Mouse (Mus musculus) monocyte, adult 5-6 weeks (primary cell): ENCODE measurements around the gene 2010315B03Rik. TPM values are rescaled to one million over a fixed set of nuclear protein-coding genes. Genes with fewer than 3 reads are reported as not detected.

Source experiments
- ATAC-seq: fragments of 153-309, 156-312 bp; replicated peaks from 2 replicates; pipeline ENCODE4 v1.8.0; 2017; ENCODE audit warnings: mild to moderate bottlenecking; ENCODE audit not compliant: low TSS enrichment, insufficient number of reproducible peaks, severe bottlenecking, poor library complexity, low FRiP score
- total RNA-seq: library from RNA; stranded (forward); fragments of 200-1000, 200-491, 200-594 nt; gene quantifications from 3 replicates; pipeline ENCODE4 v1.2.3, GENCODE M21; 2017

The 2010315B03Rik gene
- 33.1 to 47.2 TPM (median 40.9 TPM) in 3 replicates for total RNA-seq

DNA sequence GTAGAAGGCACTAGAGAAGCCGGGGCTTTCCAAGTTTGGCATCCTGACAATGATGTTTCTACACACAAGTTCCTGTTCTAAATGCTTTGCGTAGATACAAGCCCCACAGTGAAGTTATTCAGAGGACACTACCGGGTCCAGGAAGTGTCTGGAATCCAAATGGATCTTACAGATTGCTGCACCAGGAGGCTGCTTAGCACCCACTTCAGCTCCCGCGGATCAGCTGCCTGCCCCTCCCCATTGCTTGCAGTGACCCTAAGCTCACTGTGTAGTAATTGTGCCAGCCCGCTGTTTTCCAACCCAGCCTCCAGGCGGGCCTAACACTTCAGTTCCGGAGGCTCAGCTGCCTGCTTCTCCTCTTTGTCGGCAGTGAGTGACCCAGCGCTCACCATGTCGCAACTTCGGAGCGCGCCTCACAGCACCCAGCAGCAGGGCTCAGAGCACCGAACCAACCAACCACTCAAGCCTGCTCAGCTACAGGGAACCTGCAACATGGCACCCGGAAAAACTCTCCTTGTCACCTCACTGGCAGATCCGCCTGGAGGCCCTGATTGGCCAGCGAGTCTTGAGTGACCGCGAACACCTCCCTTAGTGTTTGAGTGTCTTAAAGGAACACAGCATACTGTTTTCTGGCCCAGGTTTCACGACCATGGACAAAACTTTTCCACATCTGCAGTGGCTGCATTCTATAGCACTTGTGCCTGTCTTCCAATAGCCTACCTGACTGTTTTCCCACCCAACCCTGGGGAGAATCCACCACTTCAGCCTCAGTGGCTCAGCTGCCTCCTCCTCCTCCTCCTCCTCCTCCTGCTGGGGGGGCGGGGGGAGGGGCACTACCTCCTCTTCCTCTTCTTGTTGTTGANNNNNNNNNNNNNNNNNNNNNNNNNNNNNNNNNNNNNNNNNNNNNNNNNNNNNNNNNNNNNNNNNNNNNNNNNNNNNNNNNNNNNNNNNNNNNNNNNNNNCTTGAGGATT, at the start of gene 2010315B03Rik:
Gene 2010315B03Rik, minus strand, starts transcription at position 526 of the 972 bp plus-strand sequence.
- peak; percentile 100 for ATAC-seq

DNA sequence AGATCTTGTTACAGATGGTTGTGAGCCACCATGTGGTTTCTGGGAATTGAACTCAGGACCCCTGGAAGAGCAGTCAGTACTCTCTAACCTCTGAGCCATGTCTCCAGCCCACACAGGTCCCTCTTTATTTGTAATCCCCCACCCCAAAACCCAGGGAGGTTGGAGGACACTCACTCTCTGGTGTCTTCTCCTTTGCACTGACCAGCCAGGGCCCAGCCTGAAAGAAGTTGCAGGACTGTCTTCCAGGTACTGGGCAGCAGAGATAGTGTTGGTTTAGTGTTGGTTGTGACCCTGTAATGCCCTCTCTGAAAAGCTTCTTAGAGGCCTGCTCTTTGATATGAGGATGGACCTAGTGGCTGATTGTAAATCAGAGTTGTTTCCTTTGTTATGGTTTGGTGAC, 994 bp downstream of the 2010315B03Rik start:
- no peak for ATAC-seq

GRCm38 (mm10) chr9:124288329-124288728, 24.2 kb downstream of the 2010315B03Rik start:
- ATAC-seq, result no peak

- ATAC-seq, result peak; percentile 97
Observed at GRCm38 (mm10) chr9:124281912-124282686, 30.4 kb downstream of the 2010315B03Rik start.

DNA sequence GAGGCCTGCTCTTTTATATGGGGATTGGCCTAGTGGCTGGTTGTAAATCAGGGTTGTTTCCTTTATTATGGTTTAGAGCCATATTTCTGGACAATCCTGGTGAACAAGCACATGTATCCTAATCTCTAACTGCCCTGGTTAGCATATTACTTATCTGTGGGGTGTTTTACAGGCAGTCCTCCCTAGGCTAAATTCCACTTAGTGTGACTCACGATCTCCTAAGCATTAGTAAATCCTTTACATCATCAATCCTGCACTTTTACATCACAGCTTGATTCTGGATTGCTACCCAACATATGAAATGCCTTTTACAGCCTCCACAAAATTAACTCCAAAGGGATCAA, 31.1 kb downstream of the 2010315B03Rik start:
- ATAC-seq, result no peak

GRCm38 (mm10) chr9:124280576-124281447, 31.7 kb downstream of the 2010315B03Rik start:
- ATAC-seq, result no peak

GRCm38 (mm10) chr9:124279300-124279699, 33.2 kb downstream of the 2010315B03Rik start:
- no peak; the same call in 1 of the 2 replicates for ATAC-seq

GRCm38 (mm10) chr9:124275064-124275463, 37.4 kb downstream of the 2010315B03Rik start:
- no peak for ATAC-seq

DNA sequence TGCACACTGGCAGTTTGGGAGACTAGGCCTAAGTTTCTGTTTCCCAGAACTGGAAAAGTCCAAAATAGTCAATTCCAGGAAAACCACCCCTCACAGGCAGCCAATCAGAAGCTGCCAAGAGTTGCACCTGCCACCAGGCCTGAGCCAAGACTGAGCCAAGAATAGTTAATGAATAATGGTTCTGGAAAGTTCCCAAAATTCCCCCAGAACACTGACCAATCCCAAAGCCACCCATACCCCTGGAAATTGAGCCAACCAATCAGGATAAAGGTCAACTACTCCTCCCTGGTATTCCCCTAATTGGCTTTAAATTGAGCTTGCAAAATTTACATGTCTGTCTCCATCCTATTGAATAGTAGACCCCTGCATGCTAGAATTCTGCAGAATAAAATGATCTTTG, 39.3 kb downstream of the 2010315B03Rik start:
- no peak for ATAC-seq

DNA sequence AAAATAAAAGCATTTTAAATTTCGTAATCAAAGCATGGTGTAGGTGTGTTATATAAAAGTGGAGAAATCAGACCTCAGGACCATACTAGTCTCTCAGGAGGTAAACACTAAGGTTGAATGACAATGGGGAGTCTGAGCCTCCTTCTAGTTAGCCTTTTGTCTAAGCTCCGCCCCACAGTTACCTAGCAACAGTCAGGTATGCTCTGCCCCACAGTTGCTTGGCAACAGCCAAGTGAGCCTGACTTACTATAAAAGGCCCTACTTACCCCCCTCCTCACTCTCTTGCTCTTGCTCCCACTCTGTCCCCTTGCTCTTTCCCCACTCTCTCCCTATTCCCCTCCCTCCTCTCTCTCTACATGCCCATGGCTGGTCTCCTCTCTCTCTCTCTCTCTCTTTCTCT, 44.6 kb downstream of the 2010315B03Rik start:
- ATAC-seq, result no peak

- ATAC-seq, result no peak
Observed at GRCm38 (mm10) chr9:124267493-124267892, 45.0 kb downstream of the 2010315B03Rik start.

GRCm38 (mm10) chr9:124262987-124263717, 49.3 kb downstream of the 2010315B03Rik start:
- ATAC-seq, result no peak

DNA sequence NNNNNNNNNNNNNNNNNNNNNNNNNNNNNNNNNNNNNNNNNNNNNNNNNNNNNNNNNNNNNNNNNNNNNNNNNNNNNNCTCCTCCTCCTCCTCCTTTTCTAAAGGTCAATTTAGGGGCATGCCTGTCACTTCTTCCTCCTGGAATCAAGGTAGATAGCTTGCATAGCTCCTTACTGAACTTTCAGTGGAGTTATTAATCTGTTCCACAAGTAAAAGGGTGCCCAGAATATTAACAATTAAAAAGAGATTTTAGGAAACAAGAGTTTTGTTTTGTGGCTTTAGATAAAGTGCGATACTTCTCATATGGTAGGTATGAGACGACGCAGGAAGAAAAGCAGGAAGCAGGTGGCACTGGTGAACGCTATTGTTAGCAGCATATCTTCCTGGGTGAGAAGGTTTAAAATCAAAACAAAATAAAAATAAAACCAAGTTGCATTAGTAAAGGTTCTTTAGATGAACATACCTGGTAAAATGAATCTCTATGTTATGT, 54.4 kb downstream of the 2010315B03Rik start:
- ATAC-seq, result no peak

DNA sequence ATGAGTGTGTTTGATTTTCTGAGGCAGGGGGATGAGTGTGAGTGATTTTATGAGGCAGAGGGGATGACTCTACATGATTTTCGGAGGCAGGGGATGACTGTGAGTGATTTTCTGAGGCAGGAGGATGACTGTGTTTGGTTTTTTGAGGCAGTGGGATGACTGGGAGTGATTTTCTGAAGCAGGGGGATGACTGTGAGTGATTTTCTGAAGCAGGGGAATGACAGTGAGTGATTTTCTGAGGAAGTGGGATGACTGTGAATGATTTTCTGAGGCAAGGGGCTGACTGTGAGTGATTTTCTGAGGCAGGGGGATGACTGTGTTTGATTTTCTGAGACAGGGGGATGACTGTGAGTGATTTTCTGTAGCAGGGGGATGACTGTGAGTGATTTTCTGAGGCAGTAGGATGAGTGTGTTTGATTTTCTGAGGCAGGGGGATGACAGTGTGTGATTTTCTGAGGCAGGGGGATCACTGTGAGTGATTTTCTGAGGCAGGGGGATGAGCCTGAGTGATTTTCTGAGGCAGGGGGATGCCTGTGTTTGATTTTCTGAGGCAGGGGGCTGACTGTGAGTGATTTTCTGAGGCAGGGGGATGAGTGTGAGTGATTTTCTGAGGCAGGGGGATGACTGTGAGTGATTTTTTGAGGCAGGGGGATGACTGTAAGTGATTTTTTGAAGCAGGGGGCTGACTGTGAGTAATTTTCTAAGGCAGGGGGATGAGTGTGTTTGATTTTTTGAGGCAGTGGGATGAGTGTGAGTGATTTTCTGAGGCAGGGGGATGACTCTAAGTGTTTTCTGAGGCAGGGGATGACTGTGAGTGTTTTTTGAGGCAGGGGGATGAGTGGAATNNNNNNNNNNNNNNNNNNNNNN, 55.1 kb downstream of the 2010315B03Rik start:
- ATAC-seq, result peak; percentile 89

GRCm38 (mm10) chr9:124256271-124257199, 56.0 kb downstream of the 2010315B03Rik start:
- peak; percentile 74 for ATAC-seq

GRCm38 (mm10) chr9:124251438-124251837, 61.1 kb downstream of the 2010315B03Rik start:
- no peak for ATAC-seq
